Mouse (Mus musculus) adrenal gland (tissue): ENCODE results near the gene Ehd1.

ENCODE experiments used
- intact Hi-C: fragments of 180-260 bp; cut with DNase I; formaldehyde crosslinking; loops from one replicate; pipeline ENCODE4 v1.15.1; 2025

The Ehd1 gene

DNA sequence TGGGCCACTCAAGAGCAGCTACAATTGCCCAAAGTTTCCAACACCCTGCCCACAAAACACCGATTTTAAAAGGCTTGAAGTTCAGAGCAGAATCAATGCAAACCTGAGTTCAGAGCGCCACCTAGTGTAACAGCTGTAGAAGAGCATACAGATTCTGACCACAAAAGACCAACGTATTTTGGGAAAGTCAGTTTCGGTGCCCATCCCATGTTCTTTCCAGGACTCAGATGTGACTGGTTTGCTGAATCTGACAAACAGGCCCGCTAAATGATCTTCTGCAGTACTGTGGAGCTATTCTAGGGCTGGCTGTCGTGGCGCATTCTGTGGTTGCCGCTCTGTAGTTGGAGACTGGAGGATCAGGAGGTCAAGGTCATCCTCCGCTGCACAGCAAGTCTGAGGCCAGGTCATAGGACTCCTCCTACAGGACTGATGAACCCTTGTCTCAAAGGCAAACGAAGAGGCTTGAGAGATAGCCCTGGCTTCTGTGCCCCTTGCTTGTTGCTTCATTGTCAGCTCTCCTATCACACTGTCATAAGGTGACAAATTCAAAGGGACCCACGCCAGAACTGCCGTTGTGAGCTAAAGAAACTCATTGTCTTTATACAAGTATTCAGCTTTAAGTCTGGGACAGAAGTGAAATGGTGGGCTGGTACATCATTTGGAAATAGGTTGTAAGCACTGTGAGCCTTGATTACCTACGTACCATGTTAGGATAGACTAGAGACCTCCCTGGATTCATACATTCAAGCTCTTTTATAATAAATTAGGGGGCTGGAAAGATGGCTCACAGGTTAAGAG, 55.4 kb downstream of the Ehd1 start:
- intact Hi-C loops = loop anchor here (2.0 kb wide), 1 partner anchor 63 kb away; no protein-coding TSS in a partner anchor

DNA sequence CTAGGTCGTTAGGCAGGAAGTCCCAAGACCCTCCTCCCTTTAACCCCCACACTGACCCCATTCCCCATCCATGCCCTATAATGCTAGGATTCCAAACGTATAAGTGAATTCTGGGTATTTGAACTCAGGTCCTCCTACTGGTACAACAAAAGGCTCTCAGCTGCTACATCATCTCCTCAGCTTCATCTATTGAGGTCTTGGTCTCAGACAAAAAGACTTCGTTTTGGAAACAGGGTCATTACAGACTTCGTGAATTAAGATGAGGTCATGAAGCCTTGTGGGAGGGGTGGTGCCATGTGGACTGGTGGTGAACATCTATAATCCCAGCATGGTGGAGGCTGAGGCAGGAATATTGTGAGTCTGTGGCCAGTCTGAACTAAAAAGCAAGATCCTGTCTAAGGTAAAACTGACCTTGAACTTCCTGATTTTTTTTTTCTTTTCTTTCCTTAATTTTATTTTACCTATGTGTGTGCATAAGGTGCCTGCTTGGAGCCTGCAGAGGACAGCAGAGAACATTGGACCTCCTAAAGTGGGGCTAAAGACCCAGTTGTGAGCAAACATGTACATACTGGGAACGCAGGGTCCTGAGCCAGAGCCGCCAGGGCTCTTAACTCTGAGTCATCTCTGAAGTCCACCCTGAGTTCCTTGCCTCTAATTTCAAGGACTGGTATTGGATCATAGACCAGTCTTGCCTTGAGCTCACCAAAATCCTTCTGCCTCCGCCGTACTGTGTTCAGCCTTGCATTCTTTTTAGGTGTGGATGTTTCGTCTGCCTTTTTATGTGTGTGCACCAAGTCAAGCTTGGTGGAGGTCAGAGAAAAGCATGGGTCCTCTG, 57.5 kb downstream of the Ehd1 start:
- intact Hi-C loops = loop anchor here (2.0 kb wide), 1 partner anchor 27 kb away; the partner anchor contains the start of gene Cdc42bpg

DNA sequence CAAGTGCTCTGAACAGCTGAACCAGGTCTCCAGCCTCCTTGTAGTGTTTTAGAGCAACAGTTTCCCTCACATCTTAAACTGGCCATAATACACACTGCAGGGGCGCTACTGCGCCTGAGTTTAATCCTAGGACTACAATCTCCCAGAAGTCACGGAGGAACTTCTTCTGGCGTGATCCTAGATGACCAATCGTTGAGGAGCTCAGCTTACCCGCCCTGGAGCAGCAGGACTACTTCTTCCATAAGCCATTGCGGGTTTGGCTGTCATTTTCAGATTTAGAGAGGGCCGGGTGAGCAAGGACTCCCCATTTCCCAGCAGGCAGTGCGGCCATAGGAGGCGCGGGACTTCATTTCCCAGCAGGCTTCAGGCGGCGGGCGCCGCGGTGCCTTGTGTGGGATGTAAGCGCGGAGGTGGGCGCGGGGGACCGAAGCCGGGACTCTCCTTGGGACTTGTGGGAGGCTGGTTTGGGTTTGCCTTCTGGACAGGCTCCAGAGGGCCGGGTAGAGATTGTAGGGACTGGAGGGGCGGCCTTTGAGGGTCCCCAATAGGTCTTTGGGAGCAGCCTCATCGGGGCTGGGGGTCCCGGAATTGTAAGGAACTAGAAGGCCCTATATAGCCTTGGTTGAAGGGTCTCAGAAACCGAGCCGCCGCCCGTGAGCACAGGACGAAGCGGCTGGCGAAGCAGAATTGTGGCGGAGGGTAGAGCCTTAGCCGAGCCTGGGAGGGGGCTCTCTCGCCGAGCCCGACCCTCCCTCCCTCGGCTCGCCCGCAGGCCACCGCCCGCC, 58.3 kb downstream of the Ehd1 start, which contains the start of gene Men1:
Gene Men1, plus strand, starts transcription at position 307 of the 785 bp plus-strand sequence.
- intact Hi-C loops = loop anchor here (2.0 kb wide), 1 partner anchor 28 kb away; the partner anchor contains the start of gene Cdc42bpg

DNA sequence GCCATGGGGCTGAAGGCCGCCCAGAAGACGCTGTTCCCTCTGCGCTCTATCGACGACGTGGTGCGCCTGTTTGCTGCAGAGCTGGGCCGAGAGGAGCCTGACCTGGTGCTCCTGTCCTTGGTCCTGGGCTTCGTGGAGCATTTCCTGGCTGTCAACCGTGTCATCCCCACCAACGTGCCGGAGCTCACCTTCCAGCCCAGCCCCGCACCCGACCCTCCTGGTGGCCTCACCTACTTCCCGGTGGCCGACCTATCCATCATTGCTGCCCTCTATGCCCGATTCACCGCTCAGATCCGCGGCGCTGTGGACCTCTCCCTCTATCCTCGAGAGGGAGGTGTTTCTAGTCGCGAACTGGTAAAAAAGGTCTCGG, 58.9 kb downstream of the Ehd1 start:
- intact Hi-C loops = loop anchor here (2.0 kb wide), 1 partner anchor 29 kb away; the partner anchor contains the start of gene Cdc42bpg

DNA sequence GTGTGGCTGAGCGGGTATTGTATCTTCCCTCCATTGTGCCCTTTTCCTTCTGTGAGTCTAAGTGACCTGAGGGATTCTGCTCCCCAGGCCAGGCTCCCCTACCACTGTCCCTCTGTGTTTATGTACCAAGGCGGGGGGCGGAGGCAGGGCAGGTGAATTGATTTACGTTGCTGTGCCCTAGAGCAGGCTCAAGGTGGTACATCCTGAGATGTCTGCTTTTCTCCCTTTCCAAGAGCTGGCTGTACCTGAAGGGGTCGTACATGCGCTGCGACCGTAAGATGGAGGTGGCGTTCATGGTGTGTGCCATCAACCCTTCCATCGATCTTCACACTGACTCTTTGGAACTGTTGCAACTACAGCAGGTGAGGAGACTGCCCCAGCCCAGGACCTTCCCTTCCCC, 60.4 kb downstream of the Ehd1 start:
- intact Hi-C loops = no loop called here

DNA sequence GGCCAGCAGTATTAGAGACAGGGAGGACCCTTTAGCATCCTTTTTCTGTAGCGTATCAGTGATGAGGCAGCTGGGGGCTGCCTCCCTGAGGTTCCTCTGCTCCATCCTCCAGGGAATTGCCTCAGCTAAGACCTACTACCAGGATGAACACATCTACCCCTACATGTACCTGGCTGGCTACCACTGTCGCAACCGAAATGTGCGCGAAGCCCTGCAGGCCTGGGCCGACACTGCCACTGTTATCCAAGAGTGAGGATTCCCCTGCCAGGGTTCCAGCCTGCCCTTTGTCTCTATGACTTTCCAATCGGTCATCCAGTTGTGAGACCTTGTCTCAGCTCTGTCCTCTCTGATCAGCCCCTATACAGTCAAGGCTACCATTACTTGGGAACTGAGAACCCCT, 61.6 kb downstream of the Ehd1 start:
- intact Hi-C loops = no loop called here

DNA sequence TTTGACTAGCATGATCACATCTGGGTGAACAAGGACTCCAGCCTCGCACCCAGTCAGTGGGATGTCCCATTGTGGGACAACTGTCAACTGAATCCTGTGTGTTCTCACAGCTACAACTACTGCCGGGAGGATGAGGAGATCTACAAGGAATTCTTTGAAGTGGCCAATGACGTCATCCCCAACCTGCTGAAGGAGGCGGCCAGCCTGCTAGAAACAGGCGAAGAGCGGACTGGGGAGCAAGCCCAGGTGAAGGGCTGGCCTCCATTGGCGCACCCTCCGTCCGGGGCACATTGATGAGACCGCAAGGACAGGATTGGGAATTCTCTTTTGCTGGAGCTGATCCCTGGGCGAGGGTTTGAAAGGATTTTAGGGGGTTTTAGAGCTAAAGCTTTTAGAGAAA, 62.2 kb downstream of the Ehd1 start:
- intact Hi-C loops = no loop called here

DNA sequence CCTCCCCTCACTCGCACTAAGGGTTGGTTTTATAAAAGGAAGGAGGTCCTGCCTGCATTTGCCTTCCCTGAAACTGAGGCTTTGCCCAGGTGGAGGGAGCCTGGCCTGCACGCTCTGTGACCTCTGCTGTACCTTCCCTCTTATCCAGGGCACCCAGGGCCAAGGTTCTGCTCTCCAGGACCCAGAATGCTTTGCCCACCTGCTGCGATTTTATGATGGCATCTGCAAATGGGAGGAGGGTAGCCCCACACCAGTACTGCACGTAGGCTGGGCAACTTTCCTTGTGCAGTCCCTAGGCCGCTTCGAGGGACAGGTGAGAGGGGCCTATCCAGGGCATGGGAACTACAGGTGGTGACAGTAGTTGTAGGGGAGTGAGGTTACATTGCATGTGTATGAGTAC, 62.7 kb downstream of the Ehd1 start:
- intact Hi-C loops = no loop called here

DNA sequence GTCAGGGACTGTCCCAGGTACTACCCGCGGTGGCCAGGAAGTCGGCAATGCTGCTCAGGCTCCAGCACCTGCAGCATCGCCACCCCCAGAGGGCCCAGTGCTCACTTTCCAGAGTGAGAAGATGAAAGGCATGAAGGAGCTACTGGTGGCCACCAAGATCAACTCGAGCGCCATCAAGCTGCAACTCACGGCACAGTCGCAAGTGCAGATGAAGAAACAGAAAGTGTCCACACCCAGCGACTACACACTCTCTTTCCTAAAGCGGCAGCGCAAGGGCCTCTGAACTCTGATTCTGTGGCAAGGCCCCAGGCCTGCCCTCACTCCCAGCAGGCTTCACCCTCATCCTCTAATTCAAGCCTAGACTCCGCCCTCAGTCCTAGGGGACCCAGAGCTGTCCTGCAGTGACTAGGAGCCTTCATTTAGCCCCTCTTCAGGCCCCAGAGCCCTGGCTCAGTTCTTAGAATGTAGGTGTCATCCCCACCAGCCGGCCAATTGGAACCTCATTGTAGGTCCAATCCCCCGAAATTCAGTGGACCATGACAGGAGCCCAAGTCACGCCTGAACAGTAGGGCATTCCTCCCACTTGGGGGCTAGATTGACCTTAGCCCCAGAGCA, 63.5 kb downstream of the Ehd1 start:
- intact Hi-C loops = no loop called here

DNA sequence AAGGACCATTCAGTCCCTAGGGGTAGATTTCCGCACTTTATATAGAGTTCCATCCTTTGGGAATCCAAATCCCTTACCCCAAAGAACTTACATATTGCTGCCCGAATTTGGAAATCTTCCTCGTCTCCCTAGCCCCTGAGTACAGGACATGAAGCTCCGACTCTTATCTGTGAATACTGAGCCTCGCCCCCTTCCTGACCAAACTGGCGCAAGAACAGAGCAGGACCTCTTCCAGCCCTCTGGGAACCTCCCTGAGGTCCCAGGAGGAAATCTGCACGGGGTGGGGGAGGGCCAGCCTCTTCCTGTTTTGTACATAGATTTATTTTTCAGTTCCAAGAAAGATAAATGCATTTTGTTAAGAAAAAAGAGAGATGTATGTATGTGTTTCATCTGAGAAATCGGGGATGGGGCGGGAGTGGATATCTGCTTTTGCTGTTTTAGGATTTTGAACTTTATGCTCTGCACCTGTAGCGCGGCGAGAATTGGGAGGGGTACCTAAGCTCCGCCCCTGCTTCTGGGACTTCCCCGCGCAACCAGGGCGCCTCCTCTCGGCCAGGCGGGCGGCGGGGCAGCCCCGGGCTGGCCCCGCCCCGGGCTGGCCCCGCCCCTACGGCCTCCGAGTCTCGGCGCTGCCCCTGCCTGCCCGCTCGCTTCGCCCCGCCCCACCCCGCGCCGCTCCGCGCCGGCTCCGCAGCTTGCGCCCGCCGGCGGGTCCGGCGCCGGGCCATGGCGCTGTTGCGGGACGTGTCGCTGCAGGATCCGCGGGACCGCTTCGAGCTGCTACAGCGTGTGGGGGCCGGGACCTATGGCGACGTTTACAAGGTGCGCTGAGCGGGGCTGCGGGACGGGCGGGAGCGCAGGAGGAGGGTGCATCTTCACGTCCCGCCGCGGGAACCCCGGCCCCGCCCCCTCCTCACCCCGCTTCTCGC, 64.3 kb downstream of the Ehd1 start, which contains the start of gene Map4k2:
Gene Map4k2, plus strand, starts transcription at position 612 of the 929 bp plus-strand sequence.
- intact Hi-C loops = no loop called here

DNA sequence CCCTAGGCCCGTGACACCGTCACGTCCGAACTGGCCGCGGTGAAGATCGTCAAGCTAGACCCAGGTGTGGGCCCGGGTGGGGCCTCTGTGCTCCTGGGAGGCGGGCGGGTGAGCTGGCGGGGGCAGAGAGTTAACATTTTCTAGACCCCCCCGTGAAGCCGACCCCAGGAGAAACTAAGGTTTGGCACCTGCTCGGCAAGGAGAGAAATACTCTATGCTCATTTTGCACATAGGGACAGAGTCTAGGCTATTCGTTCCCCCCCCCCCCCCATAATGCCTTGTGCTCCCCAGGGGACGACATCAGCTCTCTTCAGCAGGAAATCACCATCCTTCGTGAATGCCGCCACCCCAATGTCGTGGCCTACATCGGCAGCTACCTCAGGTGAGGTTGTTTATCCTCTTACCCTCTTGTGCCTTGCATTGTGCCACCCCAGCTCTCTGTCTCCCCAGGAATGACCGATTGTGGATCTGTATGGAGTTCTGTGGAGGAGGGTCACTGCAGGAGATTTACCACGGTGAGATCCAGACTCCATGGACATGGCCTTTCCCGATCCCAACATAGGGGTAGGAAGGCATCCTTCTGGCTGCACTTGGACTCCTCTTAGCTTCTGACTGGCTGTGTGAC, 65.0 kb downstream of the Ehd1 start:
- intact Hi-C loops = no loop called here

DNA sequence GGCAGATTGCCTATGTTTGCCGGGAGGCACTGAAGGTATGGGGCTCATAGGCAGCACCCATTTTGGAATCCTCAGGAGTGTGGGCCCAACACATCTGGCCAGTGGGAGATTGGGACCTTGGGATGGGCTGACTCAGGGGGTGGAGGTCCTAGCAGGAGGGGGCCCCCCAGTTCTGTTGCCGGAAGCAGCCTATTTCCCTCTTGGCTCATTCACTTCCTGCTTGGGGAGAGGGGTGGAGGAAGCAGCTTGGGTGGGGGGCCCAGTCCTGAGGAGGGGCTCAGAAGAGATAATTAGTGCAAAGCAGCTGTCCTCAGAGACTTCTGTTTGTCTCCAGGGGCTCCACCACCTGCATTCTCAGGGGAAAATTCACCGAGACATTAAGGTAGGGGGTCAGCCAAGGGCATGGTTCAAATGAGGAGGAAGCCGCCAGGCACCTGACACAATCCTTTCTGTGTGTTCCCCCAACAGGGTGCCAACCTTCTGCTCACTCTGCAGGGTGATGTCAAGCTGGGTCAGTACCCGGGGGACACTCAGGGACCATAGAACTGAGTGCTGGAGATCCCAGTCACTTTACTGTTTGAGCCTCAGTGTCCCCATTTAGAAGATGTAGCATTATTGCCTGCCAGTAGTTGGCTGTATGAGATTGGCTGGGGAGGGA, 65.9 kb downstream of the Ehd1 start:
- intact Hi-C loops = no loop called here

DNA sequence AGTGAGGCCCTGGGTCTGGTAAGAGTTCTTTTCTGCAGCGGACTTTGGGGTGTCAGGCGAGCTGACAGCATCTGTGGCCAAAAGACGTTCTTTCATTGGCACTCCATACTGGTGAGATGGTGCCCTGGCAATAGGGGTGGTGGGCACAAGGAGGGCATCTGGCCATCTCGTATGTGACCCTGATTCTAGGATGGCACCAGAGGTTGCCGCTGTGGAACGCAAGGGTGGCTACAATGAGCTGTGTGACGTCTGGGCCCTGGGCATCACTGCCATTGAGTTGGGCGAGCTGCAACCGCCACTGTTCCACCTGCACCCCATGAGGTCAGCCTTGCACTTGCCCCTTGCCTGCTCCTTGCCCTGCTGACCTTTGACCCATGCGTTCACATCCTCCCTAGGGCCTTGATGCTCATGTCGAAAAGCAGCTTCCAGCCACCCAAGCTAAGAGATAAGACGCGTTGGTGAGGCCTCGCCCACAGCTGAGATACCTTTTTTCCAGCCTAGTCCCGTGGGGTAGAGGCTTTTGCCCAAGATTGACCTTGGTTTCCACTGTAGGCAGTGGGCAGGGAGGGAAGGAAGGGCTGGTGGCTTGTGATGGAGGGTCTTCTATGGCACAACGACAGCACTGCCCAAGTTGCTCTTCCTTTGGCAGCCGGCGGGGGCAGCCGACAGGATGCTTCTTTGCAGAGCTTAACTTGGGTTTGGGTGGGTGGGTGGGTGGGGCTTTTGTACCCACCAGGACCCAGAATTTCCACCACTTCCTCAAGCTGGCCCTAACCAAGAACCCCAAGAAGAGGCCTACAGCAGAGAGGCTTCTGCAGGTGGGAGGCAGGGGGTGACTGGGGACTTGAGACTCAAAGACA, 66.8 kb downstream of the Ehd1 start:
- intact Hi-C loops = no loop called here

DNA sequence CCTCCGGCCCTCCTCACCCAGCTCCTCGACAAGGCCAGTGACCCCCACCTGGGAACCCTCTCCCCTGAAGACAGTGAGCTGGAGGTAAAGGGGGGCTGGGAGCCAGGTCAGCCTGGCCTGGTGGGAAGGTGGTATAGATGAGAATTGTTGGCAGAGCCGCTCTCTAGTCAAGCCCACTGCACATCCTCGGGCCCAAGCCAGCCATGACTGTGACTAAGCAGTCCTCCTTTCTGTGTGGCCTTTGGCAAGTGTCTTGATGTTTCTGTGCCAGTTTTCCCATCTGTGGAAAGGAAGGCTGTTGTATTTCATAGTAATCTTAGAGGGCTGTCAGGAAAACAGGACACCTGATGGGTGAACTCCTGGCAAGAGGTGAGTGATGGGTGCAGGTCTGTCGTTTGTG, 67.5 kb downstream of the Ehd1 start:
- intact Hi-C loops = no loop called here

DNA sequence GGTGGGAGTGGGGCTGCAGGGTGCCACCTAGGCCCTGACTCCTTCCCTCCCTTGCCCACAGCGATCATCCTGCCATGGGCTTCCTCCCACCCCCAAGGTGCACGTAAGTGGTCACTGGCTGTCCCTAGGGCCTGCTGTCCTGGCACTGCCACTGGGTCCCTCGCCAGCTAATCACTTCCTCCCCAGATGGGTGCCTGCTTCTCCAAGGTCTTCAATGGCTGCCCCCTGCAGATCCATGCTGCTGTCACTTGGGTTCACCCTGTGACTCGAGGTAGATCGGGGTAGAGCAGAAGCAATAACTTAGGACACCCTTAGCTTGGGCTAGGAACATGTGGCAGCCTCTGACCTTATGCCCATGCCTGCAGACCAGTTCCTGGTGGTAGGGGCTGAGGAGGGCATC, 69.5 kb downstream of the Ehd1 start:
- intact Hi-C loops = no loop called here

DNA sequence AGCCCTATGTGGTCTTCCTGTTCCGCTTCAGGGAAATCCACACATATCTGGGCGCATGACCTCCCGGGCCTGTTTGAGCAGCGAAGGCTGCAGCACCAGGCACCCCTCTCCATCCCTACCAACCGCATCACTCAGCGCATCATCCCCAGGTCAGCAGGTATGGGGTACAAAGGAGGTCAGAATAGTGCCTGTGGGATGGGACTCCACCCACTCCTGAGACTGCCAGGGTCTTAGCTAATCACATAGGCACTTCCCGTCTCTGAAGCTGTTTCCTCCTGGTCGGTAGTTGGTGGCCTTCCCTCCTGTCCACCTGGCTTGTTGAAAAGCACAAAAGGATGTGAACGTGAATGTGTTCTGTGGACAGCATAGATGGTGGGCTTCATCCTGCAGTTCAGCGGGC, 70.1 kb downstream of the Ehd1 start:
- intact Hi-C loops = no loop called here

DNA sequence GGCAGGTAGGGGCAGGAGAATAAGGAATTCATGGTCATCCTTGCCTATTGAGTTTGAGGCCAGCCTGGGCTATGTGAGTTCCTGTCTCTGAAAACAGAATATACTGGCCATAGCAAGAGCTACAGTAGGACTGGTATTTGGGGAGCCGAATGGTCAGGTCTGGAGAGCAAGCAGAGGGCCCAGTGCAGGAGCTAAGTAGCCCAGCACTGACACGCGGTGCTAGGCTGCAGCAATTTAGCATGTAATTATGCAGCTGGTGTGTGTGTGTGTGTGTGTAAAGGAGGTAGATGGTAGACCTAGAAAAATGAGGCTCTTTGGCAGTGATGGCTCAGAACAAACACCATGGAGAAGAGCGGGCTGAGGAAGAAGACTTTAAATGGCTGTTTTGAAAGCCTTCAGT, 71.1 kb downstream of the Ehd1 start:
- intact Hi-C loops = no loop called here

DNA sequence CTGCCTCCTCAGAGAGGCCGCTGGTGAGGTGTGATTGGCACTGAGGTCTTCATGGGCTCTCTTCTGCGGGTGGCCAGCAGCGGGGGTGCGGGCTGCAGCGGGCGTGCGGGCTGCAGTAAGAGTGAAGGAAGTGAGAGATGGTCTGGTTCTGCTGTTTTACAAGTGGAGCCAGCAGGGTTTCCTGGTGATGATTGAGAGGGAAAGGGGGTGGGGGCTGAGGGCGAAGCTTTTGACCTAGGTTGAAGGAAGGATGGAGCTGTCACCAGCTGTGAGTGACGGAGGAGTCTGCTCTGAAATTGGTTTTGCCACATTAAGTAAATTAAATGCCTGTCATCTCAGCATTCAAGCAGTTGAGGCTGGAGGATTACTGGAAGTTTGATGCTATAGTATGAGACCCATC, 72.2 kb downstream of the Ehd1 start:
- intact Hi-C loops = no loop called here
